Mouse (Mus musculus) G1E-ER4 (cell line): Measurements from ENCODE around the gene Trim14. TPM values are rescaled to one million over a fixed set of nuclear protein-coding genes. Genes with fewer than 3 reads are reported as not detected.

Experiments
- GATA1 ChIP-seq: IDR thresholded peaks from one replicate; pipeline ENCODE4 v1.8.0; 2012; ENCODE audit warnings: low read length, inconsistent platforms
- polyA plus RNA-seq: library from polyadenylated mRNA; stranded (reverse); fragments of >175 nt; gene quantifications from 2 replicates; pipeline ENCODE4 v1.2.3, GENCODE M21; 2012

Gene Trim14
- polyA plus RNA-seq, 1 experiment, result 17.9 TPM

- TF ChIP-seq GATA1, result no peak
These were observed 24.2 kb upstream of the Trim14 start for GRCm38 (mm10) chr4:46560069-46560705.

GRCm38 (mm10) chr4:46558672-46559667 lies 23.0 kb upstream of the Trim14 start:
- TF ChIP-seq GATA1, result peak; percentile 90

GRCm38 (mm10) chr4:46556933-46557332 lies 21.0 kb upstream of the Trim14 start:
- no peak for TF ChIP-seq GATA1

- no peak for TF ChIP-seq GATA1
These were observed 19.8 kb upstream of the Trim14 start for GRCm38 (mm10) chr4:46555762-46556161.

- TF ChIP-seq GATA1, result no peak
These were observed 18.5 kb upstream of the Trim14 start for GRCm38 (mm10) chr4:46554295-46555069.

GRCm38 (mm10) chr4:46553864-46554263 lies 17.9 kb upstream of the Trim14 start:
- no peak for TF ChIP-seq GATA1

- no peak for TF ChIP-seq GATA1
These were observed 14.5 kb upstream of the Trim14 start for GRCm38 (mm10) chr4:46550406-46550805.

GRCm38 (mm10) chr4:46549979-46550378 lies 14.0 kb upstream of the Trim14 start:
- no peak for TF ChIP-seq GATA1

- no peak for TF ChIP-seq GATA1
These were observed 10.8 kb upstream of the Trim14 start for GRCm38 (mm10) chr4:46546709-46547108.

GRCm38 (mm10) chr4:46545498-46545897 lies 9.6 kb upstream of the Trim14 start:
- no peak for TF ChIP-seq GATA1

- no peak for TF ChIP-seq GATA1
These were observed 8.4 kb upstream of the Trim14 start for GRCm38 (mm10) chr4:46544313-46544712.

GRCm38 (mm10) chr4:46543366-46544050 lies 7.6 kb upstream of the Trim14 start:
- TF ChIP-seq GATA1, result no peak

- TF ChIP-seq GATA1, result no peak
These were observed 5.8 kb upstream of the Trim14 start for GRCm38 (mm10) chr4:46541707-46542106.

GRCm38 (mm10) chr4:46539167-46539566 lies 3.2 kb upstream of the Trim14 start:
- no peak for TF ChIP-seq GATA1
